Mouse (Mus musculus) mouse embryonic stem cell (cell line): ENCODE measurements around the gene Ctf1.
"Not testable (repeated sequence)": the region's sequence is repeated elsewhere in the genome, so short reads cannot be mapped to it uniquely, and the experiment has no call there.

Experiments used
- in situ Hi-C, 2 experiments: fragments of 300-500 bp; cut with MboI; formaldehyde crosslinking; loops; 1 replicate in 1 of 2; 3 replicates in 1 of 2; pipeline ENCODE4 v1.14.3; 2019 to 2020; ENCODE audit warnings: low sequenced_read_pairs in 2 of 2, low pct_unique_long_range_greater_than_20kb in 1 of 2, mixed read lengths in 1 of 2; ENCODE audit not compliant: unreplicated experiment in 1 of 2

Gene Ctf1

DNA sequence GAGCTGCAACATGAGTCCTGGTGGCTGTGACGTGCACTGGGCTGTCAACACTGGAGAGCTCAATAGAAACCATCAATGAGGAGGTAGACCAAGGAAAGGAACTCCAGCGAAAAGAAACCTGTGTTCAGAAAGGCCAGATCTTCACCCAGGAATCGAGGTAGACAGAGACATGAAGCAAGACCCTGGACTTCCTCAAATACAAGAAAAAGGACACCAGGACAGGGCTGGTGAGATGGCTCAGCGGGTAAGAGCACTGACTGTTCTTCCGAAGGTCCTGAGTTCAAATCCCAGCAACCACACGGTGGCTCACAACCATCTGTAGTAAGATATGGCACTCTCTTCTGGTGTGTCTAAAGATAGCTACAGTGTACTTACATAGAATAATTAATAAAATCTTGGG lies 5.8 kb downstream of the Ctf1 start:
- in situ Hi-C loops, result no loop called here

DNA sequence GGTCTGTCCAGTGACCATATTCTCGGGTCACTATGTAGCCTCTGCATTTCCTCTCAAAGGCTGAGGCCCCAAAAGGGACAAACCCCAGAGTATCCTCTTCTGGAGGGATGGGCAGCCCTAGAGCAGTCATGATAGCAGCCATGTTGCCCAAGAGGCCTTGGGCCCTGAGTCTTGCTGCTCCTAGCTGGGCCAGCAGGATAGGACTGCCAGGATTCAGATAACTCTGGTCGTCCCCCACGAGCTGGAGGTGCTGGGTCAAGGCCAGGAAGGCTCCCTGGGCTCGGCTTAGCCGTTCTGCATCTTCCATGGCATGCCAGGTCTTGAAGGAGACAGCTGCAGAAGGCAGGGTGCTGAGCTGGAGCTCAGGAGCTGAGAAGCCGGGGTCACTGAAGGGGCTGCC lies 6.7 kb downstream of the Ctf1 start:
- in situ Hi-C loops, result no loop called here

DNA sequence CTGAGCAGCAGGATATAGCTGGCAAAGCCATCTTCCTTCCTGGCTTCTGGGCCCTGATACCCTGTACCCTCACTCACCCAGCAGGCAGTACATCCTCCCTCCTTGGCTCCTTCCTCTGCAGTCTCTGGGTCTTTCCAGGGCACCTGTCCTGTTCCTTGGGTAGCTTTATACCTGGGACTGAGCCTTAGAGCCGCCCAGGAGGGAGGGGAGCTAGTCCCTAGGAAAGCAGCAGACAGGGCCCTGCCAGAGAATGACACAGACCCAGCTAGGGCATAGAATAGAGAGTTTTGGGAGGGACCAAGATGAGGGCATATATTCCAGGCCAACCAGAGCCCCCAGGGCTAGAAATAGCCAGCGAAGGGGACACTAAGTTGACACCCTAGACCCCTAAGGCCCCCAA lies 13.0 kb downstream of the Ctf1 start:
- in situ Hi-C loops, result no loop called here

DNA sequence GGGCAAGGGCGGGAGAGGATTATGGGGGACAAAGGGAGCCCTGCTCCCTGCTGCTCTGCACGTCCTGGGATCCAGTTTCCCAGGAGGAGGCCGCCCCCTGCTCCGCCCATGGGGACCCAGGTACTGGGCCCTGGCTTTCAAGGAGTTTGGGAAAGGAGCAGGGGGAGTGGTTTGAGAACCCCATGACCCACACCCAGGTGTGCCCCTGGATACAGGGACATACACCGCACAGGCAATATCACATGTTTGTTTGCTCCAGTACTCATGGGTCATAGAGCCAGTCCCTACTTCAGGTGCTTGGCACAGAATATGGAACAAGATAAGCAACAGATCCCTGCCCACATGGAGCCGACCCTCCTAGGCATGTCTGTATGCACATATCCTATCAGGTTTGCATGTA lies 13.4 kb downstream of the Ctf1 start:
- in situ Hi-C loops, result no loop called here

DNA sequence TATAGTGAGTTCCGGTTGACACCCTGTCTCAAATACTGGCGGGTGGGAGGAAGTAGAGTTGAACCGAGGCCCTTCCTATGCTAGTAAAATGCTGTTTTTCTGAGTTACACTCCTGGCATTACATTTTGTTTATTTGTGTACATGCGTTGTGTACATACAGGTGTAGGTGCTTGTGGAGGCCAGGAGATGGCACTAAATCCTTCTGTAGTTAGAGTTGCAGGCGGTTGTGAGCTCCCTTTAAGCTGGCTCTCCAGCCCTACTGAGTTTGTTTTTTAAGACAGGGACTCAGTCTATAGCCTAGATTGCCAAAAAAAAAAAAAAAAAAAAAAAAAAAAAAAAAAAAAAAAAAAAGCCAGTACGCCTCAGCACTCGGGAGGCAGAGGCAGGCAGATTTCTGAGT lies 15.4 kb downstream of the Ctf1 start:
- in situ Hi-C loops, result no loop called here

DNA sequence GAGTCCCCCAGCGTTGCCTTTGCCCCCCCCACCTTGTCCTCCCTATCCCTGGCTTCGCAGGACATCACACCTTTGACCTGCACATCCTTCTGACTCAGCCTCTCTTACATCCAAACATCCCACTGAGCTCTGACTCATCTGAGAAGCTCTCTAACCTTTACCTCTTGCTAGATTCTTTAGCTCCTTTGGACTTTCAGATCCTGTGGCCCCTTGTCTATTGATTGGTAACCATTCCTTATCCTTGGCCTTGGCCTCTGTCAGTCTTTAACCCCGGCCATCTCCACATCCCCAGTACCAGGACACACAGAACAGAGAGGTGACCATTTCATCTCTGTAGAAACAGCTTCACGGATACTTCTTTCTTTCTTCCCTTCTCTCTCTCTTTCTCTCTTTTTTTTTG lies 17.6 kb downstream of the Ctf1 start:
- in situ Hi-C loops, result no loop called here

DNA sequence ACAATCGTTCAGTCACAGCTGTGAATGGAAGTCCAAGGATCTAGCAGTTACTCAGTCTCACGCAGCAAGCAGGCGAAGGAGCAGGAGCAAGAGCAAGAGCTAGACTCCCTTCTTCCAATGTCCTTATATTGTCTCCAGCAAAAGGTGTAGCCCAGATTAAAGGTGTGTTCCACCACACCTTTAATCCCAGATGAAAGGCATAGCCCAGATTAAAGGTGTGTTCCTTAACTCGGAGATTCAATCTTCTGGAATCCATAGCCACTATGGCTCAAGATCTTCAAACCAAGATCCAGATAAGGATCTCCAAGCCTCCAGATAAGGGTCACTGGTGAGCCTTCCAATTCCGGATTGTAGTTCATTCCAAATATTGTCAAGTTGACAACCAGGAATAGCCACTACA lies 19.5 kb downstream of the Ctf1 start, which contains the start of gene Ctf2:
Gene Ctf2 (minus strand): TSS at position 101 of the 400 bp plus-strand sequence.
- in situ Hi-C loops, result not testable (repeated sequence)

DNA sequence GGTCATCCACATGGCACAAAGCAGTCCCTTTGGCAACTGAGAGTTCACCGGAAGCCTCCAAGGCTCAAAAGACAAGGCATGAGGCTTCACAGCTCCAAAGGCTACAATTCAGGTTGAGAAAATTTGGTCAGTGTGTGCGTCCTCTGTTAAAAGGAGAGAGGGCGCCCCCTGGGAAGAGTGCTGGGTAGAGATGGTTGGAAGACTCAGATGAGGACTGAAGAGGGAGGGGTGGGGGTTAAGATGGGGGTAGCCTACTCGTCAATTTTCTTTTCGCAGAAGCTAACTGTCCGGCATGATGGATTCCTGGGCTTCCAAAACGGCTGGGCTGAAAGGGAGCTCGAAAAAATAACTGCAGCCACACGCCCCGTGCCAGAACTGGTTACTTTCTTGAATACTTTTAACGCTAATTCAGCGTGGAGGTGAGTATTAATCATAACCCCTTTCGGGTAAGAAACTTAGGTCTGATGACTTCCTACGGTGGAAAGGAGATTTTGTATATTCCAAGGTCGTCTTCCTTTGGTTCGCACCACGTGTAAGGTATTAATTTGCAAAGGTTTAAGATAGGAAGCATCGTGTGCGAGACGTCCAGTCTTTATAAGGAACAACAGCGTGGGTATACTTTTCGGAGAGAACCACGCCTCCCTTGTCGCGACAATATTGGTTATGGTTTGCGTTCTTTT lies 32.0 kb downstream of the Ctf1 start, which contains the start of gene Fbxl19:
Gene Fbxl19 (plus strand): TSS at position 178 of the 680 bp plus-strand sequence.
- in situ Hi-C loops, result no loop called here

DNA sequence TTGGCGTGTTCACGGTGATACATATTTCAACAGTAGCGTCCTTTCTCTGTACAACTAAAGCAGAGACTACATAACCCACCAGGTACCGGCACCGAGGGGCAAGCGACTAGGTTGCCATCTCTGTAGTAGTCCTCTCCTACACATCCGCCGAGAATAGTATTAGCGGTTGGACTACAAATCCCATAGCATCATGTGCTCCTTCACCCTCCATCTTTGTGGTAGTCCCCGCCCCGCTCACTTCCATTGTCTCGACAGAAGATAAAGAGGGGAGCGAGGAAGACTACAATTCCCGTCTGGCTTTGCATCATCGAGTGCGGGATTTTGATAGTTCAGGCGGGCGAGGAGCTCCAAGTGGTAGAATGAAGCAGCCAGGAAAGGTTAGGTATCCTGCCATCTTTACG lies 32.7 kb downstream of the Ctf1 start:
- in situ Hi-C loops, result no loop called here

DNA sequence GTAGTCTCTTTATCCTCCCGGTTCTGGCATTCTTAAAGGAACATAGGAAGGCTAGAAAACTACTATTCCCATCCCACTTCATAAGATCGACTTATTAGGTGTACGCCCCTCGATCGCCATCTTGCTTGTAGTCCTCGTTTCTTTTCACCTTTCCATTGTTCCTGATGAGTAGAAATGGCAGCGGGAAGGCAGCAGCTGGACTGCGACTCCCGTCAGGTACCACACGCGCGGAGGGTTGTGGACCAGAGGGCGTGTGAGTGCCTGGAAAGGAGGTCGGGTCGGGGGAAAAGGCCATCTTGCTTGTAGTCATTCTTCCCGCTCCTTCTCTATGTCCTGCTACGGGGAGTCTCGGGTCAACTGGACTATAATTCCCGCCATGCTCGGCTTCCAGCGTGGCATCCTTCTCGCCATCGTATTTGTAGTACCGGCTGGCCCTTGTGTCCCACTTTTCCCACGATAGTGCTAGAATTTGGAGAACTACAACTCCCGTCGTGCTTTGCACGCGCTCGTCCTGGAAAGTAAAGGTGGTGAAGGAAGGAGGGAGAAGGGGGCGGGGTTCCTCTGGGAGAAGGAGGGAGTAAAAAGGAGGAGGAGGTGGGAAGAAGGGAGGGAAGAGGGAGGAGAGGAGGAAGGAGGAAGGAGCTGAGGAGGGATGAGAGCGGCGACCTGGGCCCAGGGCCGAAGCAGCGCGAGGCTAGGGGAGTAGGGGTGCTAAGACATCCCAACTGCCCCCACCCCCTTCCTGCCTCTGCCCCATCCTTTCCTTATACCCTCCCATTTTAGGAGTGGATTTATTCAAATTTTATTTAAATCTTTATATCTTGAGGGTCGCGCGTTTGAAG lies 33.3 kb downstream of the Ctf1 start:
- in situ Hi-C loops, result no loop called here

DNA sequence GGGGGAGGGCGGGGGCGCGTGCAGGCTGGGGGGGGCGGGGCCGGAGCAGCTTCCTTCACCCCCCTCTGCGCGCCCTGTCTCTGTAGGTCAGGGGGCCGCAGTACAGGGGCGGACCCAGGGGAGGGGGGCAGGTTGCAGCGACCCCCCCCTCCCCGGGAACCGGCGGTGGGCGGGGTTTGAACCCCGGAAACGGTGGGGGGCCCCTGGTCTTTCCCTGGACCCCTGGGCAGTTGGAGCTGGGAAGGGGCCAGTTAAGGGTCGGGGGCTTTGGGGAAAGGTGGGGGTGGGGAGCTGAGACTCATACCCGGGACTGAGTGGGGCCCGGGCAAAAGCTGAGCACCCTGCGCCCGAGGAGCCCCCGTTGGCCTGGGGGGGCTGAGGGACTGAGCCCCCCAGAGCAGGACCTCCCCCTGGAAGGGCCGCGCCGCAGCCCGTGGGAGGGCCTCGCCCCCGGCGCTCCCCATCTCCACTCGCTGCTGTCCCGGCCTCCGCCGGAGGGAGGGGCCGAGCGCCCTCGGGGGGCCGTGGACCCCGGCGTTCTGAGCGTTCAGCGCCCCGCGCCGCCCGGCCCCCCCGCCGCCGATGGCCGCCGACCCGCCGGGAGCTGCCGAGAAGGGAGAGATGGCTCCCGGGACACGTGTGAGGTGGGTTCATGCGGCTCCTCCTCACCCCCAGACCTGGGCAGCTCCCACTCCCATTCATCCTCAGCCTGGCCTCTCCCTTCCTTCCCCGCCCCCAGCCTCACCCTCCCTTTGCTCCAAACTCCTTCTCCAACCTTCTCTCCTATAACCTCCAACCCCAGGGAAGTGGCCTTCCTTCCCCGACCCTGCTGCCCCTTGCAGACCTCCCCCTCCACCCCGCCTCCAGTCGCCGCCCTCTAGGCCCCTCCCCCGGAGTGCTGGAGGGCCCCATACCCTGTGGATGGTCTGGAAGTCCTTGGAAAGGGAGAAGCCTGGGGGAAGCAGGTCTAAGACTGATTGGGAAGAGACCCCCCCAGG lies 34.3 kb downstream of the Ctf1 start:
- in situ Hi-C loops, result no loop called here

DNA sequence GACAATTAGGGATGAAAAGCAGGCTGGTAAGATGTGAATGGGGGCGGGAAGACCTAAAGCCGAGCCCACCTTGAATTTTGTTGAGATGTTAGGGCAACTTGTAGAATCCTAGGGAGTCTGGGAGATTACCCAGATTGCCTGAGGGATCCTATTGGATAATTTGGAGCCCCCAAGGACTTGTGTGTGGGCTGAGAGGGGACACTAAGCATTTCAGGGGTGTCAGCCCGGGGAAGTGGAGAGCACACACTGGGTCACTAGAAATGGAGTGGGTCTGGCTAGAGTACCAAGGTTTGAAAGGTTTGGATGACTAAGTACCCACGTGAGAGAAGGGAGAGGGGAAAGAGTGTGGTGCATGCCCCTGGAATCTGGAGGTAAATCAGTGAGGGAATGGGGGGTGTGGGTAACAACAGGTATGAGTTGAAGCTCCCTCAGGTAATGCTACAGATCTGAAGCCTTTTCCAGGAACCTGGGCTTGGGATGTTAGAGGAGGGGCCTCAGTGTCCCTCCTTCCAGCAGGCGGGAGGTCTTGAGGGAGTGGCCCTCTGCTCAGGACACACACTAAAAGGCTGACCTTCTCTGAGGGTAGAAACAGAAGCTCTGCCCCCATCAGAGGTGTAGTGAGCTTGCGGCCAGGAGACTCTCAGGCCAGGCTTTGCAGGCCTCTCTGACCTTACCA lies 35.2 kb downstream of the Ctf1 start:
- in situ Hi-C loops, result no loop called here

DNA sequence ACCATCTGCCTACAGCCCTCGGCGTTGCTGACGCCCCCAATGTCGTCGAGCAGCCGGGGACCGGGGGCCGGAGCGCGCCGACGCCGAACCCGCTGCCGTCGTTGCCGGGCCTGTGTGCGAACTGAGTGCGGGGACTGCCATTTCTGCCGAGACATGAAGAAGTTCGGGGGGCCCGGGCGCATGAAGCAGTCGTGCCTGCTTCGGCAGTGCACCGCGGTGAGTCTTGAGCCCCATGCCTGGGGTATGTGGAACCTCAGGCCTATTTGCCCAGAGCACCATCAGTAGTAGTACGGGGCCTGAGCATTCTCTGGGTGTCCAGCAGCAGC lies 35.7 kb downstream of the Ctf1 start:
- in situ Hi-C loops, result no loop called here

DNA sequence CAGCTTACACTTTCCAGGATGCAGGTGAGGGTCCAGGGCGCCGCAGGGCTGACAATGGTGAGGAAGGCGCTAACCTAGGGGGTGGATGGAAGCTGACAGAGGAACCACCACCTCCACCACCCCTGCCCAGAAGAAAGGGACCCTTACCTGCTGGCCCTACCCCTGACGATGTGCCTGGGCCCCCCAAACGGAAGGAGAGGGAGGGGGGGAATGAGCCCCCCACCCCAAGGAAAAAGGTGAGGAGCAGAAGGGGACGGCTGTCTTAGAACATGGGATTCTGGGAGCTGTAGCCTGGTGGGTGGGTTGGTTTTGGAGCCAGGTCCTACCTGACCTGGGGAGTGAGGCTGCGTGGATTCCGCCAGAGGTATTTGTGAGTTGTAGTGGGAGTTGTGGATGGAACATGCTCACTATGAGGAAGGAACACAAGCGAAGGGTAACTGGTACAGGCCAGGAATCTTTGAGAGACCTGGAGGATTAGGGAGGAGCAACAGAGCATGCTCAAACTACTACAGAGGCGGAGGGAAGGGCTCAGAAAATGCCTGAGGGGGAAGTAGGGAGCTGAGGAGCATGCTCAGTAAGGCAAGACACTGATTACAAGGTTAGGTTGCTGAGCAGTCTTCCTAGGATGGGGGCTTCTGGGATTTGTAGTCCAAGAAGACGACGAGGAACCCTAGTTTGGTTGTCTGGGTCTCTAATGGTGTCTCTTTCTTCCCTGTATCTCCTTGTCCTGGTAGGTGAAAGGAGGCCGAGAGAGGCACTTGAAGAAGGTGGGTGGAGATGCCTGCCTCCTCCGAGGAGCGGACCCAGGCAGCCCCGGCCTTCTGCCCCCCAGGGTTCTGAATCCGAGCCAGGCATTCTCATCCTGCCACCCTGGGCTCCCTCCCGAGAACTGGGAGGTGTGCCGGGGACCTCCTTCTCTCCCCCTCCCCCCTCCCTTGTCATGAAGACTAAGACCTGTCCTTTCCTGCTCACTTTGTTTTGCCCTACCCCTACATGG lies 37.9 kb downstream of the Ctf1 start:
- in situ Hi-C loops, result no loop called here

DNA sequence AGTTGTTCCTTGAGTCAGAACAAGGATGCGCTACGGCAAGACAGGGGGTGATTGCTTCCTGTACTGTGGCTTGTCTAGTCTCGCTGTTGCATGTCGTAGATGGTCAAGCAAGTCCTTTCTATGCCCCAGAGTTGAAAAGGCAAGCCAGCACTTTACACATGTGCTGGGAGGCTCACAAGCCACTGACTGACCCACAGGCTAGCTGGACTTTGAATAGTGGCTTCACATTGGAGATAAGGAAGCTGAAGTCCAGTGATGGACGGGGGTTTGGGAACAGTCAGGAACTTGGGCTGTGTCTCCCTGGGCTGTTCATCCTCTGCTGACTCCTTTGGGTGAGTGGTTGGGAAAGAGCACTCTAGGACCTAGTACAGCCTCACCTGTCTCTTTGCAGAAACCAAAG lies 39.1 kb downstream of the Ctf1 start:
- in situ Hi-C loops, result no loop called here

DNA sequence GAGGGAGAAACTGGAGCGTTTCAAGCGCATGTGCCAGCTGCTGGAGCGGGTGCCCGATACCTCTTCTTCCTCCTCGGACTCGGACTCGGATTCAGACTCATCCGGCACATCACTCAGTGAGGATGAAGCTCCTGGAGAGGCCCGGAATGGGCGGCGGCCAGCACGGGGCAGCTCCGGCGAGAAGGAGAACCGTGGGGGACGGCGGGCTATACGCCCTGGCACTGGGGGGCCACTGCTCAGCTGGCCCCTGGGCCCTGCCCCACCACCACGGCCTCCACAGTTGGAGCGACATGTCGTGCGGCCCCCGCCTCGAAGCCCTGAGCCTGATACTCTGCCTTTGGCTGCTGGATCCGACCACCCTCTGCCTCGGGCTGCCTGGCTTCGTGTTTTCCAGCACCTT lies 39.5 kb downstream of the Ctf1 start:
- in situ Hi-C loops, result no loop called here

DNA sequence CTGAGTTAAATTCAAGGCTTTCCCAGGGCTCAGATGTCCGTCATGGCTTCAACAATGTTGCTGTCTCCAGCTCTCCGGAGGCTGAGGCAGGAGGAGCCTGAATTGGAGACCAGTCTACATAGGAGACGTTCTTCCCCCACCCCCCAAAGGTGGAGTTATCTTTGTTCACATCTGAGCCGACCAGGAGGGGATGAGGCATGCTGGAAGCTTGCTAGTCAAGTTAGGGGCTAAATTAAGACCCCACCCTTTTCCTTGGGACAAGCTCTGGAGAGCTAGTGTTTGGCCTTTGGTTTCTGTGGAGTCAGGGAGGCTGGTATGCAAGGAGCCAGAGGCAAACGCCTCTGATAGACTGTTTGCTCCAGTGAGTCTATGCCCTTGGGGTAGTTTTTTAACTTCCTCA lies 40.6 kb downstream of the Ctf1 start:
- in situ Hi-C loops, result no loop called here
